Mouse (Mus musculus) C2C12 (cell line): Measurements from ENCODE around the gene Tnfrsf12a.

Experiments
- CEBPB ChIP-seq: IDR thresholded peaks from one replicate; pipeline ENCODE4 v1.6.1; 2011; ENCODE audit warnings: low read depth, mild to moderate bottlenecking, control low read depth, moderate library complexity
- CTCF ChIP-seq: IDR thresholded peaks from one replicate; pipeline ENCODE4 v1.5.1; 2011; ENCODE audit not compliant: control insufficient read depth, insufficient read depth, insufficient read length
- FOSL1 ChIP-seq: IDR thresholded peaks from one replicate; pipeline ENCODE4 v1.8.0; 2011; ENCODE audit warnings: mild to moderate bottlenecking, low read length; ENCODE audit not compliant: poor library complexity, insufficient read depth, severe bottlenecking
- MAX ChIP-seq: IDR thresholded peaks from one replicate; pipeline ENCODE4 v1.6.1; 2011; ENCODE audit warnings: mild to moderate bottlenecking, control low read depth
- MYOD1 ChIP-seq: IDR thresholded peaks from one replicate; pipeline ENCODE4 v1.6.1; 2011; ENCODE audit warnings: low read depth; ENCODE audit not compliant: control insufficient read depth, insufficient read length
- MYOG ChIP-seq: IDR thresholded peaks from one replicate; pipeline ENCODE4 v1.6.1; 2011; ENCODE audit not compliant: control insufficient read depth, insufficient read length; ENCODE audit errors: extremely low read depth
- USF1 ChIP-seq: IDR thresholded peaks from one replicate; pipeline ENCODE4 v1.6.1; 2011; ENCODE audit warnings: low read depth, mild to moderate bottlenecking, control low read depth, moderate library complexity

DNA sequence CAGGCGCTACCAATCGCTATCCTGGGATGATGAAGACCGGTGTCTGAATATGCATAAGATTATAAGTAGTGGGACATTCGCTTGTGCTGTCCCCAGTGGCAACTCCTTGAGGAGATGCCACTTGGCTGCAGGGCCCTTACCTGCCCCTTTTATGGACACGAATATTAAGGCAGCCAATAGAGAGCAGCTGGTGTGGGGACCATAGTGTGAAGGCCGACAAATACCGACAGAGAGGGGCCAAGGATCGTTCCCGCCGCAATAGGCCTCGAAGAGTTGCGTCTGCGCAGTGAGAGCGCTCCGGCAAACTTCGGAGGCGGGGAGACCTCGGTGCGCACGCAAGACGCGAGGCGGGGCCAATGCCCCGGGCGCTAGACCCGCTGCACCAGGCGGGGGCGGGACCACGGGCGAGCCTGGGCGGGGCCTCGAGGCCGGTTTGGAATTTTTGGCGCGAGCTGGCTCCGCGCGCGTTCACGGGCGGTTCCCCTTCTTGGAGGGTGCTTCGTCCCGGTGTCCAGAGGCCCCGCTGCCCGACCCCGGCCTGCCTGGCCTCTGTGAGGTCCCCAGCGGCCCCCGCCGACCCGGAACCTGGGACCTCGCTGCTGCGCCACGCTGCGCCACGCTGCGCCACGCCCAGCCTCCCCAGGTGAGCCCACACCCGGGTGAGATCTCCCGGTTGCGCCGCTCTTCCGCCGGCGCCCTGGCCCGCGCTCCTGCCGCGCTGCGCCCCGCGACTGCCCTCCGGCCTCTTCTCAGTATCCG, 48.9 kb upstream of the Tnfrsf12a start, which contains the start of gene Pkmyt1:
- TF ChIP-seq CTCF (no peak), CEBPB (no peak), MYOG (no peak), MAX (peak; percentile 46), USF1 (no peak), MYOD1 (no peak), FOSL1 (no peak)
